Mouse (Mus musculus) MEL (cell line): ENCODE data around the gene Plagl2.
"Not testable (repeated sequence)": the region's sequence is repeated elsewhere in the genome, so short reads cannot be mapped to it uniquely, and the experiment has no call there.

Experiments used
- CTCF ChIP-seq, 3 experiments: IDR thresholded peaks in 2 of 3; conservative IDR thresholded peaks in 1 of 3; 2 replicates each; pipeline ENCODE4 v1.5.1; 2011 to 2012; ENCODE audit warnings: low read length in 3 of 3, low read depth in 2 of 3, mild to moderate bottlenecking in 2 of 3, improper control_type of control experiment in 1 of 3, inconsistent platforms in 1 of 3, mixed read lengths in 1 of 3, moderate library complexity in 1 of 3; ENCODE audit not compliant: control insufficient read depth in 1 of 3, insufficient read depth in 1 of 3, poor library complexity in 1 of 3, severe bottlenecking in 1 of 3
- GATA1 ChIP-seq: IDR thresholded peaks from 2 replicates; pipeline ENCODE4 v1.6.1; 2011; ENCODE audit warnings: low read depth, low read length, improper control_type of control experiment
- MAX ChIP-seq: IDR thresholded peaks from 2 replicates; pipeline ENCODE4 v1.6.1; 2011; ENCODE audit warnings: low read length, improper control_type of control experiment
- POLR2A ChIP-seq, 2 experiments: IDR thresholded peaks; 2 replicates each; pipeline ENCODE4 v1.6.1; 2011 to 2012; ENCODE audit warnings: low read length in 2 of 2, mild to moderate bottlenecking in 2 of 2, control low read depth in 1 of 2, improper control_type of control experiment in 1 of 2, low read depth in 1 of 2, moderate library complexity in 1 of 2; ENCODE audit not compliant: control insufficient read depth in 1 of 2, insufficient read depth in 1 of 2, poor library complexity in 1 of 2
- POLR2AphosphoS2 ChIP-seq: IDR thresholded peaks from 2 replicates; pipeline ENCODE4 v1.6.1; 2011; ENCODE audit warnings: low read length, improper control_type of control experiment
- TAL1 ChIP-seq: IDR thresholded peaks from 2 replicates; pipeline ENCODE4 v1.6.1; 2012; ENCODE audit warnings: mild to moderate bottlenecking, inconsistent platforms, low read length, moderate library complexity, mixed read lengths

- TF ChIP-seq MAX; TAL1; POLR2AphosphoS2; GATA1; POLR2A (IDR thresholded peaks at IDR 0.05; ENCODE audit: control insufficient read depth in 1 of 2, insufficient read depth in 1 of 2, low read depth in 1 of 2, low read length in 2 of 2, poor library complexity in 1 of 2); CTCF (IDR thresholded peaks at IDR 0.05 in 2 of 3, conservative IDR thresholded peaks at IDR 0.05 in 1 of 3; ENCODE audit: control insufficient read depth in 1 of 3, insufficient read depth in 1 of 3, low read depth in 2 of 3, low read length in 3 of 3, poor library complexity in 1 of 3, severe bottlenecking in 1 of 3): not testable (repeated sequence)
Measured at GRCm38 (mm10) chr2:153270231-153270915, 29.1 kb upstream of the Plagl2 start.
